Mouse (Mus musculus) heart, adult 9 months (tissue): ENCODE measurements around the gene Tcte2.

Source experiments
- DNase-seq, 2 experiments: peaks; one replicate each; pipeline ENCODE4 v3.0.0; 2022; ENCODE audit warnings: low spot score in 2 of 2

Gene Tcte2

DNA sequence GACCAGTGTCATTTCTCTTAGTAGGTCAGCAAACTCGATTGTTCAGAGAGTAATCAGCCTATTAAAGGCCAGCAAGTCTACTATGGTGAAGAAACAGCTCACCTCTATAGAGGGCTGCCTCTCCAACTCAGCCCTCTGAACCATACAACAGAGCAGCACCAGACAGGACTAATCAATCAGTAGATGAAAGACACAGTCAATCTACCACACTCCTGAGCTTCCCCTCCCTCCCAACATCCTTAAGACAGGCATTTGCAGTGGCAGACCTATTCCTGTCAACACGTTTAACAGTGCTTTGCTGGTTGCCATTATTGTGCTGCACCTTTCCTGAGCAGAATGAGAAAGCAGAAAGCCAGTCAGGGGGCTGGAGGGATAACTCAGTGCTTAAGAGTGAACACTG, 16.3 kb downstream of the Tcte2 start:
- no peak for DNase-seq

DNA sequence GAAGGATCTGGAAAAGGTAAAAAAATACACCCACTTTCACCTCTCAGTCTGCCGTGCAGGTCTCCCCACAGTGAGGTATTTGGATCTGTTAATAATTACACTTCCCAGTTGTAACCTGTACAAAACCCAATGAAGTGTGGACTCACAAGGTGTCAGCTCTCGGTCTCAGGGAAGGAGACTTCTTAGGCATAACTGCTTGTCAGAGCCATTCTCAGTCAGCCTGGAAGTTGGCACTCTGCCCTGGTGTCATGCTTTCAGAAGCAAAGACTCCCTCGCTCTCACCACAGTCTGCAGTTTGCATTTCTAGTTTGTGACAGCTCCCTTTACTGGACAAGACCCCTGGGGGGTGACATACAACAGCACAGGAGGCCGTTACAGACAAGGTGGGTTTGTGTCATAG, 16.8 kb downstream of the Tcte2 start:
- no peak for DNase-seq

DNA sequence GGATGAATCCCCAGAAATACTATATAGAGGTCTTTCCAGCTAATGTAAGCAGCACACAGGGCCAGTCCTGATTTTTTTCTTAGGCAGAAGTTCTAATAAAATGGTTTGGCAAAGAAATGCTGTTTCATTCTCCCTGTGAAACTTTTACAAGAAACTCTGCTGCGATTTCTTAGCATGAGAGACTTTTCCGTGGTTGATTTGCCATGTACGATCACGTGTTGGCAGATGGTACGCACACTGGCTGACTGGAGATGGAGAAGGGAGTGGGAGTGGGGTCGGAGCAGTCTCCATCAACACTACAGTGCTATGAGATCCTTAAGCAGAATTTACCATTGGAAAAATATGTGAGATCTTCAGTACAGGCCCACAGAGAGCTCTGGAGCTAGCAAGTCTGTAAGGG, 17.4 kb downstream of the Tcte2 start:
- no peak for DNase-seq

DNA sequence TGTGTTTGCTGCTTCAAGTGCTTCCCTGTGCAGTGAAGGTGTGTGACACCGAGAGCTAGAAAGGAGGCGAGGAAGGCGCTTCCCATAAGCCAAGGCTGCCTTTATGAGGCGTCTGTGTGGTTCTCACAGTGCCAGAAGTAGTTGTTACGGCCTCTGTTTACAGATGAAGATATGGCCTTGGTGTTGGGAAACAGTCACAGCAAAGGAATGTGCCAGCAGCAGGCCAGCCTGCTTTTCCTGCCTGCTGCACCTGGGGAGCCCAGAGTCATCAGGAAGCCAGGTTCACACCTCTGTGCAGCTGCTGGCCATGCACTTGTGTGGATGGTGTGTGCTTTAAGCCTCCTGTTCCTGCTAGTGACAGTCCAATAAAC, 17.9 kb downstream of the Tcte2 start:
- no peak for DNase-seq

DNA sequence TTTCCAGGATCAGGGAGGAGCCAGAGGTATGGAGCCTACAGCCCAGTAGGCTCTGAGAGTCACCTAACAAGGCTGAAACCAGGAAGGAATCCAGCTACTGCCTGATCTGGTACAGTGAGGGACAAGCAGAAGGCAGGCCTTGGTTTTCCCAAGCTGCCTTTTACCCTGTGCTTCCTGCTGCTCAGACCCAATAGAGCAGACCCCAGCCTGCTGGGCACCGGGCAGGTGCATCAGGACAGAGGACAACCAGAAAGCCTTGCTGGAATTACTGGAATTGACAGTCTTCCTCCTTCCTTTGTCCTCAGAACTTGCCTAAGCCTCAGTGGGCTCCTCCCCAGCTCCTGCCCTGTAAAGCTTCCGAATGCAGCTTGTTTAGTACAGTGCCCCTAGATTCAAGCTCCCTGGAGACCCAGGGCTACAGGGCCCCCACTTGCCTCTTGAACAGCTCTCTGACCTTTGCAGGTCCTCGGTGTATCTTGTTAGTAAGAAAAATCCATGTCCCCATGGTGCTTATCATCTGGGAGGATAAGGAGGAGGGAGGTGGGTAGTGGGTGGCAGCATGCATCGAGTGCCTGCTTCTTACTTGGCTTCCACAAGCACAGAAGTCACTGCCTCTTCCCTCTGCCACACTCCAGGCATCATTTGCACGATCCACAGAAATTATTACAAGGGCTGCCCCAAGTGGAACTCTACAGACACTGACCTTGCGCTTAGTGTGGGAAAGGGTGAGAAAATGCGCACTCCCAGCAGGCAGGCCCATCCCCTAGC, 18.5 kb downstream of the Tcte2 start:
- DNase-seq, result no peak

DNA sequence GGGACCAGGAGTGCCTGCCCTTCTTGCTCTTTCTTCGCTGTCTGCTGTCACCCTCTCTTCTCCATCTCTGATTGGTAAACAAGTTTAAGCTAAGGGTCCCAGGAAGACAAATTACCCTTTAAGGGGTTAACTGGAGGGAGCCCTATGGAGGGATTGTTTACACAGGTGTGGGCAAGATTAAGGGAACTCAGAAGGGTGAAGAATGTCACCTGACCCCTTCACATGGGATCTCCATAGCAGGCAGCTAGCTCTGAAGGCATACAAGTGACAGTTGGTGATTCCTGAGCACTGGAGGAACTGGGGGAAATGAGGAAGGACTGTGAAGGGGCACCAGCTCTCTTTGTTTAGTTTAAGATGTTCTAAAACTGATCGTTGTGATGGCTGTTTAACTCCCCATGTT, 19.3 kb downstream of the Tcte2 start:
- no peak for DNase-seq

DNA sequence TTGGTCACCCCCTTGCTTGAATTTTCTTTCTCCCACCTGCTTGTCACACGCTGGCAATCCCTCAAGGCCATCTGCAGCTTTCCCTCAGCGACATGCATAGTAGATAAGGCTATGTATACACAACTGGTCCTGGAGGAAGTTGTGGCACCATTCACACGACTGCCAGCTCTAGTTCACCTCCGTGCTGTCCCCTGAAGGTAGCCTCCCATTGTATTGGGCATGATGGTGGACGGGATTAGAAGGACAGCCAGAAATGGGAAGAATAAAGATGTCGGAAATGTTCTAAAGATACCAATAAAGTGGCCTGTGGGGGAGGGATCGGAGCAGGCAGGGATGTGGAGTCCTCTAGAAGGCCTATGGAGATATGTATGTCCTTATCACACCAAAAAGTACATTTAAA, 20.0 kb downstream of the Tcte2 start:
- DNase-seq, result no peak

DNA sequence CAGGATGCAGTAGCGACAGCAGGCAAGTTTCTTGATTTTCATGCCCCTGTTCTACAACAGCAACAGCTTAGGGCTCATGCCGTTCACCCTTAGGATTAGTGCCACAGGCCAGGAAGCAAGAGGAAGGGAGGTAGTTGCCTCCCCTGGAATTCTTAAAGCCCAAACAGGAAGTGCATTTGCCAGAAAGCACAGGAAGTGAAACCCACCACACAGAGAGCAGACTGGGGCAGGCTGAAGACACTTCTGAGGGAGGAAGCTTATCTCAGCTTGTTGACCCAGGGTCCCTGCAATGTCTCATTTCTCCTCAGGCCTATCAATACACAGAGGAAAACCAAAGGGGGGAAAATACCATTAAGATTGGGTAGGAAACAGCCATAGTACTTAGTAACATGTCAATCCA, 20.8 kb downstream of the Tcte2 start:
- DNase-seq, result no peak

DNA sequence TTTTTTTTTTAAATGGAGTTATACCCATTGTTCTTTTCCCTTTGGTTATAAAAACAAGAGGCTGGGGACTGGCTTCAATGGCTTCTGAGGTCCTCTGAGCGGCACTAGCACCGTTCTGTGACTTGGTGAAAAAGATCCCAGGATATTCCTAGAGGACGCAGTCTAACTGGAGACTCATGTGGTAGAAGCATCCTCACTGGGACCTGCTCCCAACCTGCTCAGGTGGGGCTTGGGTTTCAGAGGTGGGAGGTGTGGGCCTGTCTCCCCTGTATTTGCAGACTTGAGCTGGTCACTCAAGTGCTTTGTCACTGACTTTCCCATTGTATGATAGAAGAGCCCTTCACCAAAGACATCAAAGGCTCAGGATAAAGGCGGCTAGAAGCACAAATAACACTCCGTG, 21.6 kb downstream of the Tcte2 start:
- DNase-seq, result no peak

DNA sequence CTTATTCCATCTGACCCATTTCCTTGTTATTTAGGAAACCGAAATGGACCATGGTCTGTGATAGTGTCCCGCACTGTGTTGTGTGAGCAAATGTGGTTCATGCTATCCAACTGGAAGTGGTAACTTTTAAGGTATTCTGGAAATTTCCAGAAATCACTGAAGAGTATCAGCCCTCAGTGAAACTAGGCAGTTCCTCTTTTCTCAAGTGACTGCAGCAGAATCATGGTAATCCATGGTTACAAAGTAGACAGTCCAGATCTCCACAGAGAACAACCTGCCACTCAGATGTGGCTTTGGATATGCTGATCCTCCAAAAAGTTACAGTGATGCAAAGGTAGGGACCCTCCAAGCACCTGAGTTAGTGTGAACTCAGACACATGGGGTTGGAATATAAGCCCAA, 22.7 kb downstream of the Tcte2 start:
- DNase-seq, result no peak

DNA sequence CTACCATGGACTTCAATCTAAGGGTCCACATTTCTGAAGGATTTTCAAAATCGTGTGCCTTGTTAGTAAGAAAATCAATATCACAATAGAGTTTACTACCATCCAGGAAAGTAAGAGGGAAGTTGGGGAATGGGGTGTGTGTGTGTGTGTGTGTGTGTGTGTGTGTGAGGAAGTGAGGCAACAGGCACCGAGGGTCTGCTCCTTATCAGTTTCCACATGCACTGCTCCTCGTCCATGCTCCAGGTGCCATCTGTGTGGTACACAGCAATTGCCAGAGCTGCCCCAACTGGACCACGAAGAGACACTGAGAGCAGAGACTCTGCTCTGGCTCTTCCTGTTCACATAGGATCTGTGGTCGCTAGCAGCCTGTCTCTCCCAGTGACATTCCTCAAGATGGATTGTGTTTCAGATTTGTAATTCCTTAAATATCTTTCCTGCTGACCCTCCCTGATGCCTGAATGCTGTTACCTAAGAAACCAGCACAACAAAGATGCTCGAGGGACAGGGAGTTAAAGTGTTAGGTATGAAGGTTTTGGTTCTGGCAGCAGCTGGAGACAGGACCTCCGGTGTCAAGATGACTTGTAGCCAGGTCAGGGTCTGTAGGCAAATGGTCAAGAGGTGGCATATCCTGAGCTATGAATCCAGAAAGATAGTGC, 23.4 kb downstream of the Tcte2 start:
- no peak for DNase-seq

DNA sequence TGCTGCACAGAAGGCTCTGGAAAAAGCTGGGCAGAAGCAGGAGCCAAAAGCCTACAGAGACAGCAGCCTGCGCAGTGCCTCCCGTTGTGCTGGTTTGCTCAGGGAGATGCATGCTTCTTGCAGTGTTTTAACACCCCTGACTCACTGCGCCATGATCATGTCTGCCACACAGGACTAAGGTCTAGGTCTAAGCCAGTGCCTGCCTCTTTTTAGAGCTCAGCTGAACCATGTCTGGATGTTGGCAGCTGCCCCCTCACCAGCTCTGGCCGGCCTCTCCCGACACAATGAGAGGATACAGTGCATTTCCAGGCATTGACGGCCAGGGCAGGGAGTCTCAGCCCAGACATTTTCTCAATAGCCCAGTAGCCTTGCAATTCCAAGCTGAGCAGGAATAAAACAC, 24.3 kb downstream of the Tcte2 start:
- peak in 1 of 2 experiments; percentile 45 for DNase-seq

DNA sequence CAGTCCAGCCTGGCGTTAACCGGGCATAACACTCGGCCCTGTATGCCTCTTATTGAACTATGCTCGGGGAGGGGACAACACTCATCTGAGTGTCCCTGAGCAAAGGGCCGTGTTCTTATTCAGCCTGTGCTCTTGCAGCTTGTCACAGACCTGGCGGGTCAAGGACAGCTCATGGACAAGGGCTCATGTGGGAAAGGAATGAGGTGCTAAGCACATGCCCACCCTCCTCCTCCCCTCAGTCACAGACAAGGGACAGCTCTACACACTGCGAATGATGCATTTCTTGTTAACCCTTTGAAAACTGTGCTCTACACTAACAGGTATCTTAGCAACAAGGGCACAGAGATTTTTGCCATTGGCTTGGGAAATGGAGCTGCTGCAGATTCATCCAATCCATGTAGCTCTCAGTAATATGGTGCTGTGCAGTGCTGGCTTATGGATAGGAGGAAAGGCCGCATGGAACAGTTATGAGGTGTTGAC, 25.8 kb downstream of the Tcte2 start:
- no peak for DNase-seq

DNA sequence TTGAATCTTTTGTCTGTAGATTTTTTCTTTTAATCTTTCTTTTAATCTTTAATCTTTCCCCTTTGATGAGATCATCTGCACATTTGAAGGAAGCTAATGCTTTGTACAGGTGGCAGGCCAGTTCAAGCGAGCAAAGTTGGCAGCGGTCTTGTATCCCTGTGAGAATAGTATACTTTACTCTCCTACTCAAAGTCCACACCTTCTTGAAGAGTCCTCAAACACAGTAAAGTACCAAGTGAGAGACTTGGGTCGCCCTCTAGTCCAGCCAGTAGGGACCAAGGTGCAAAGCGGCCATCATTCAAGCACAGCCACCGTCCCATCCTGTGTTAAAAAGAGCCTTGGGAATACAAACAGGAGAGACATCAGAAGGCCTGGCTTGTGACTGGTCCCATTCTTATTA, 26.6 kb downstream of the Tcte2 start:
- DNase-seq, result no peak

DNA sequence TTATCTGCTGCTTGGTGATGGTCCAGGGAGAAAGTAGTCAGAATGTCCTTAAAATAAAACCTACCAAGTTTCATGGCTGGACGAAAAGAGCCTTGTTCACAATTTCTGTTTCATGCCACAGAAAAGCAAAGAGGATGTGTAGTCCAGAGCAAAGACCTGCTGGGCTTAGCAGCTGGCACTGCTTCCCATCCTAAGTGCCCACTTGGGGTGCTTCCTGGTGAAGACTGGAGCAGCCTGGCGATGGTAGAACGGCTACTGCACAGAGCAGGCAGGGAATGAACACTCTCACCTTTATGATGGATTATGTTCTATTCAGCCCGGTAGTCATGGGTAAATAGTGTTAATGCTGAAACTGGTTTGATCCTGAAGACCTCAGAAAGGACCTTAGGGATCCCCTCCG, 27.7 kb downstream of the Tcte2 start:
- no peak for DNase-seq

DNA sequence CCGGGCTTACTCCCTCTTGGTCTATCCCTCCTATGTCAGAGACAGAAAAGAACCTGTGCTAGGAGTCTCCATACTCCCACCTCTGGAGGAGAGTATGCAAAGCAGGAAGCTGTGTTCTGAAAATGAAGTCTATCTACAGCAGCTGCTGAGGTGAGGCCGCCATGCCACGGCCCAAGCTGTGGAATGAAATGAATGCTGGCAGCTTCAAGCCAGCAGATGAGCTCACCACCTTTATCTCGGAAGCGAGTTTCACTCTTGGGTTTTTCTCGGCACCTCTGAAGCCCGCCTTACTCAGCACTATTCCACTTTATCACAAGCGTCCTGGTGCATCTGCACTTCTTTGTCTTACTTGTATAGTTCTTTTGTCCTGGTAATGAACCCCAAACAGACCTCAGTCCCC, 28.9 kb downstream of the Tcte2 start:
- no peak for DNase-seq

DNA sequence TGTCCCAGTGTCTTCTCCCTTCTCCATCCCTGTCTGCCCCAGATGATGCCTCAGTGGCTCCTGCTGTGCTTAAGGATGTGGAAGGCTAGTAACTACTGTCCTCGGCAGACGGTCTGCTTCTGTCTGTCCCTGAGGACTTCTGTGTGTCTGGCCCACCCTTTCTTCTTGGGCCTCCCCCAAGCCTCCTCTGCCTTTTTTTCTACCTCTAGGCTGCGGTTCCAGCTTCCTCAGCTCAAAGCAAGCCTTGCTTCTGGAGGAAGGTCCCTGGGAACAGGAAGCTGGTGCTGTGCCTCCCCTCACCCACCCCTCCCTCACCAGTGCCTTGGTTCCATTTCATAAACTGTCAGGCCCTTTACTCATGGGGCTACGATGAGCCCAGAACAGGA, 29.9 kb downstream of the Tcte2 start:
- no peak for DNase-seq

DNA sequence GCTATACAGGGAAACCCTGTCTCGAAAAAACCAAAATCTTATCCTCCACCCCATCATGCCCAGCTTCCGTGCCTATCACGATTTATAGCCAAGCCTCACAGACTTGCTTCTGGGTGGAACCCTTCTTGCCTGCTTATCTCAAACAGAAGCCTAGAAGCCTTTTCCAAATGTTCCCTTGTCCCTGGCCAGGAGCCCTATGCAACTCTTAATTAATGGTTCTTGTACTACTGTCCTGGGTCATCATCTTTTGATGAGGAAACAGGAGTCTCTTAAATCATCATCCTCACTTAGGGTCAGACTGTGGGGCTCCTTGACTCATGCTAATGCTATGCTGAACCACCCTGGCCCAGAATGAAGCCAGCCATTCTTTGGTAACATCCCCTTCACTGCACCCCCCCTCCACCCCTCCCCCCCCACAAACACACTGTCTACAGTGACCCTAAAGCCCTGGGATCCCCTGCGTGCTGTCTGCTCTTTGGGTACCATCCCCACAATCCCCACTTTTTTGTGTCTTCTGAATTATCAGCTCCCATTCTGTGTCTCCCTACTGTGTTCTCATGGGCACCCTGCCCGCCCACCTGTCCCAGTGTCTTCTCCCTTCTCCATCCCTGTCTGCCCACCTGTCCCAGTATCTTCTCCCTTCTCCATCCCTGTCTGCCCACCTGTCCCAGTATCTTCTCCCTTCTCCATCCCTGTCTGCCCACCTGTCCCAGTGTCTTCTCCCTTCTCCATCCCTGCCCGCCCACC, 30.5 kb downstream of the Tcte2 start:
- no peak for DNase-seq

DNA sequence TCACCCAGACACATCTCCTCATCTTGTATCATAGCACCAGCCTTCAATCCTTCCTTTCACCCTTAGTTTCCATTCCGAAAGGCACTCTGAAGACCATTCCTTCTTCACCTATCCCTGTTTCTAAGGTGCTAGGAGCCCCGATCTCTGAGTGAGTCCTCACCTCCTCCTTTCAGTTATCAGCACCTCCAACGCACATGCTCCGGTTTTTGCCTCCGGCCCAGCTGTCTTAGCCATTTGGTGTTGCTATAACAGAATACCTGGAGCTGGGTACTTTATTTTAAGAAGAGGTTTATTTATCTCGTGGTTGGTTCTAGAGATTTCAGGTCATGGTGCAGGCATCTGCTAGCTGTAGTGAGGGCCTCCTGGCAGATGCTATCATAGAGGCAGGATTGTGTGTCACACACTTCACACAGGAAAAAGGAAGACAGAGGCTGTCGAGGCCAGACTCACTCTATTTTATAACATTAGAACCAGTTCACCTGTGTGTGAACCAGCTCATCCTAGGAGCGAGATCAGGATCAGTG, 34.7 kb downstream of the Tcte2 start:
- DNase-seq, result no peak

DNA sequence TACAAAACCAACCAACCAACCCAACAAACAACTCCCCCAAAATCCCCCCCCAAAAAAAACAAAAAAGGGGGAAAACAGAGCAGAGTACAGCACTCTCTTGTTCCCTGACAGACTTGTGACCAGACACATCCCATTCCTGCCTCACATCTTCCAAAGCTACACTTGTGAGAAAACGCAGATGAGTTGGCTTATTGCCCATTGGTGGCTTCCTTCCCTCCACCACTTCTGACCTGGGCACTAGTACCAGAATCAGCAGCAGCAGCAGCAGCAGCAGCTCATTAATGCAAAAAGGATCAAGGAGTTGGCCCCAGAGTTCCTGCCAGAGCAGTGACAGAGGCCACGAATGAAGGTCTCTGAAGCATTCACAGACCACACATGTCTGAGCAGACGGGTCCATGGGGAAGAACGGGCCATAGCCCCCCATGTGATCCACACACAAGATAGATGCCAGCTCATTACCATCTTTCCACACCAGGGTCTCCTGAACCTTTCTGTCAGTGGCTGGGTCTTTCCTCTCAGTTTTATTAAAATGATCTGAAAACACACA, 36.5 kb downstream of the Tcte2 start:
- no peak for DNase-seq

DNA sequence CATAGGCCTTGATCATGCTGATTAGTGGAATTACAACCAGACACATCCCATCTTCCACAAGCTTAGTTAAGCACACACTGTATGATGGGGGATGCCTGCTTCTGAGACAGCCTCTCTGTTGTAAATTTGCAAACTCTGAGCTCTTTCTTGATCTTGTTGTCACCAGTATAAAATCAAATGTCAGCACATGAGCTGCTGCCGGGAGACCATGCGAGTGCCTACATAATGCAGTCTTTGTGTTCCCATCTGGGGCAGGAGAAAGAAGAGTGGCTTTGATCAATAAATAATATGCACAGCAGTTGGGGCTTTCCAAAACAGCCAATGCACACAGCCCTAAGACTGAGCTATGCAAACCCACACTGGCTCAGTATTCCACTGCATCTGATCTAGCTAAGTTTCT, 39.2 kb downstream of the Tcte2 start:
- no peak for DNase-seq

DNA sequence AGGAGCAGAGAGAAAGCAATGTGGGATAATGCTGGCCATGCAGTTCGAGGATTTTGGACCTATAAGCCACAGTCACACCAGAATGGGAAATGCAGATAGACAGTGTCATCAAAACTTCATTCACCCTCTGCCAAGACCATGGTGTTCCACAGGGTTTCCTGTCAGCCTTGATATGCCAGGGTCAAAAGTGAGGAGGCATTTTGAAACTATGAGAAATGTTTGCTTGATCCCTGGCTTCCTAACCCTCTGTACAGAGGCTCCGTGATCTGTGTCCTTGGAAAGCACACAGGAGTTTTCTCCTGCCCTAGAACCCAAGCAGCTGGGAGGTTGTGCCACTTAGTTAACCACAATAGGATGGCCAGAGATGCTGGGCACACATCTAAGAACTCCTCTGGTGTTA, 40.3 kb downstream of the Tcte2 start:
- DNase-seq, result no peak
